Mouse (Mus musculus): ENCODE measurements around the gene Pcolce2. TPM values are rescaled to one million over a fixed set of nuclear protein-coding genes. Genes with fewer than 3 reads are reported as not detected.

Gene Pcolce2
- 1.9 TPM for polyA plus RNA-seq (2014; fragmentation: Illumina TruSeq; extraction: RNeasy Lipid Tissue Mini Kit (QIAGEN cat#74804); ENCODE audit: low read depth, low replicate concordance)

GRCm38 (mm10) chr9:95637271-95638181 lies at the start of gene Pcolce2:
Pcolce2 (plus strand) TSS chr9:95637601.

Other genes starting within 250 kb of the Pcolce2 start
- gene Chst2, start 230.9 kb upstream of the Pcolce2 start, polyA plus RNA-seq (2014; fragmentation: Illumina TruSeq; extraction: RNeasy Lipid Tissue Mini Kit (QIAGEN cat#74804); ENCODE audit: low read depth, low replicate concordance): 1.5 TPM
- 98.2 TPM for gene U2surp, start 125.6 kb upstream of the Pcolce2 start, polyA plus RNA-seq (2014; fragmentation: Illumina TruSeq; extraction: RNeasy Lipid Tissue Mini Kit (QIAGEN cat#74804); ENCODE audit: low read depth, low replicate concordance)
- gene Paqr9, start 77.9 kb upstream of the Pcolce2 start, polyA plus RNA-seq (2014; fragmentation: Illumina TruSeq; extraction: RNeasy Lipid Tissue Mini Kit (QIAGEN cat#74804); ENCODE audit: low read depth, low replicate concordance): 67.1 TPM
- gene Trpc1, start 112.8 kb downstream of the Pcolce2 start, polyA plus RNA-seq (2014; fragmentation: Illumina TruSeq; extraction: RNeasy Lipid Tissue Mini Kit (QIAGEN cat#74804); ENCODE audit: low read depth, low replicate concordance): 55.1 TPM
- 111 TPM for gene Pls1, start 207.7 kb downstream of the Pcolce2 start, polyA plus RNA-seq (2014; fragmentation: Illumina TruSeq; extraction: RNeasy Lipid Tissue Mini Kit (QIAGEN cat#74804); ENCODE audit: low read depth, low replicate concordance)
- 23.3 TPM for gene Atr, start 220.0 kb downstream of the Pcolce2 start, polyA plus RNA-seq (2014; fragmentation: Illumina TruSeq; extraction: RNeasy Lipid Tissue Mini Kit (QIAGEN cat#74804); ENCODE audit: low read depth, low replicate concordance)